Mouse (Mus musculus) ovary, postnatal 36 days (tissue): ENCODE results near the gene Diras2.

Experiments
- DNase-seq: peaks from one replicate; pipeline ENCODE4 v3.0.0; 2022; ENCODE audit warnings: low spot score, mixed read lengths

The Diras2 gene

GRCm38 (mm10) chr13:52531121-52531520, at the start of gene Diras2:
TSS of gene Diras2 (minus strand) at chr13:52531279.
- DNase-seq: no peak

GRCm38 (mm10) chr13:52578776-52579175, 47.7 kb upstream of the Diras2 start:
- no peak for DNase-seq

DNA sequence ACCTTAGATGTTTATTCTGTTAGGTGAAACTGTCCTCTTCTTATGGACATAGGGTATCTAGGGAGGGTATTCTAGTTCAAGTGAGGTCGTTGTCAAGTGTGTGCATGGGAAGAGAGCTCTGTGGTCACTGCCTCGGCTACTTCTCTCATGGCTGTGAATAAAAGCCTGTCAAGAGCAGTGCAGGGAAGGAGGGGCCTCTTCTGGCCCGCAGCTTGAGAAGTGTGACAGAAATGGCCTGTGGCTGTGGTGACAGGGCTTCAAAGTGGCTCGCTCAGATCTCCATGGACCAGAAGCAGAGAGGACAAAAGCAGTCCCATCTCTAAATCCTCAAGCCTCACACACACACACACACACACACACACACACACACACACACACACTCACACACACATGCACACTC, 46.9 kb upstream of the Diras2 start:
- DNase-seq: no peak

GRCm38 (mm10) chr13:52577326-52577920, 46.3 kb upstream of the Diras2 start:
- DNase-seq: no peak

GRCm38 (mm10) chr13:52576841-52577240, 45.8 kb upstream of the Diras2 start:
- no peak for DNase-seq

- DNase-seq: no peak
Observed at GRCm38 (mm10) chr13:52576021-52576614, 45.0 kb upstream of the Diras2 start.

DNA sequence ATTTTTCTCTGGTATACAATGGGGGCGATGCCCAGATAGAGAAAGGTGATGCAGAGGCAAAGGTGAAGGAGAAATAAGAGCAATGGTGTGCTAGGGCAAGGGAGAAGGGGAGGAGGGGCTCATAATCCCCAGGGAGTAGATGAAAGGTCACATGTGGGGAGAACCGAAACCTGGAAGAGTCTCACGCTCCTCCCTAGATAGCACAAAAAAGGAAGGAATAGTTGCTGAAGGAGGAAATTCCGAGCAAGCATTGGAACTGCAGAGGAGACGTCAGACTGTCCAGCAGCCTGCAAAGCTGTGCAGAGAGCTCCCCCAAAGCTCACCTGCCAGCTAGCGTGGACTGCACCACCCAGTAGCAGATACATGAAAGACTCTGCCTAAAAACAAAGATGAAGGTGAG, 44.4 kb upstream of the Diras2 start:
- DNase-seq: no peak

- no peak for DNase-seq
Observed at GRCm38 (mm10) chr13:52574311-52574710, 43.2 kb upstream of the Diras2 start.

DNA sequence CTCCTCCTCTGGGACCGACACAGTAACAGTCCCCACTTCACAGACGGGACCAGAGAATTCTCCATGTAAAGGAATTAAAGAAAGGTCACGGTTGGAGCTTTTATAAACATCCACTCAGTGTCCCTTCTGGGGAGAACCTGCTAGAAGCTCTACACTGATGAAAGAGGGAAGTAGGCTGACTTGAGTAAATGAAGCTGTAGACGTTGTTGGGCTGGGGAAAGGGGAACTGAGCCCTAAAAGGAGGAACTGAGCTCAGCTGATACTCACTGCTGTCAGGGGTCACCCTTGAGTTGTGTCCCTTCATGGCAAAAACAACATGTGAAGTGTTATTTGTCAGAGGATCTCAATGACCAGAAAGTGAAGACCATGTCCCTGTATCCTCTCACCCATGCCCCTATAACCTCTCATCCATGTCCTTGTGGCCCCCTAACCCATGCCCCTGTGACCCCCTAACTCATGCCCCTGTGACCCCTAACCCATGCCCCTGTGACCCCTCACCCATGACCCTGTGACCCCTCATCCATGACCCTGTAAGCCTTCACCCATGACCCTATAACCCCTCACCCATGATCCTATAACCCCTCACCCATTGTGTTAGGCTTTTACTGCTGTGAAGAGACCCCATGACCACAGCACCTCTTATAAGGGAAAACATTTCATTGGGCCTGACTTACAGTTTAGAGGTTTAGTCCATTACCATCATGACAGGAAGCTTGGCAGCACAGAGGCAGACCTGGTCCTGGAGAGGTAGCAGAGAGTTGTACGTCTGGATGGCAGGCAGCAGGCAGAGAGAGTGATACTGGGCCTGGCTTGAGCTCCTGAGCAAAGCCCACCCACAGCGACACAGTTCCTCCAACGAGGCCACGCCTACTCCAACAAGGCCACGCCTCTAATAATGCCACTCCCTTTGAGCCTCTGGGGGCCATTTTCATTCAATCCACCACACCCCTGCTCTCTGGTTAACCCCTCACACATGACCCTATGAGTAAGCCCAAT, 41.7 kb upstream of the Diras2 start:
- DNase-seq: no peak

DNA sequence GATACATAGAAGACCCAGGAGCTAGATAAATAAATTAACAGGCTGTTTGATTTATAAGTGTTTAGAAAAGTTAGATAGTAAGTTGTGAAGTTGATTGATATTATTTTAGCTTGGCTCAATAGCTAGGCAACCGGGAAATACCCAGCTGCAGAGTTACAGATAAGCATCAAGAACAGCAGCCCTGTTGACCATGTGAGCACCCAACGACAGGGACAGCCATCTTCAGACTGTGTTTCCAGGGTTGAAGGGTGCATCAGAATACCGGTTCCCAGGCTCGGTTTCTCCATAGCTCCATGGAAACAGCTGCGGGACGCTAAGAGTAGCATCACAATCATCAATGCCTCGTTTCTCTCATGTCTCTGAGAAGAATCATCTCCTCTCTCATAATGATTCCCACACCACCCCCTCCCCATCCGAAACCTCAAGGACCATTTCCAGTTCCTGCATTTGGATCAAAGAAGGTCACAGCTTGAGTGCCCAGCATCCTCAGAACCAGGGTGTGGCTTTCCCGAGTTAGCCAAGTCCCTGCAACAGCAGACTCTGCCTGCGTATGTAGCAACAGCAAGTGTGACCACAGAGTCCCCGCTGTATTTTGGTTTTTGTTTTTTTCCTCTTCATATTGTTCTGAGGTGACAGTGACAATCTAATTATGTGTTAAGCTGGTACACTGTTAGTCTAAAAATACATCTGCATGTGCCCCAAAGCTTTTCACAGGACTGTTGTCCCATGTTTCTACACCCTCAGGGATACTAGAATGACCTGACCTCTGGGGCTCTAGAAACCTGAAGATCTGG, 40.7 kb upstream of the Diras2 start:
- no peak for DNase-seq

DNA sequence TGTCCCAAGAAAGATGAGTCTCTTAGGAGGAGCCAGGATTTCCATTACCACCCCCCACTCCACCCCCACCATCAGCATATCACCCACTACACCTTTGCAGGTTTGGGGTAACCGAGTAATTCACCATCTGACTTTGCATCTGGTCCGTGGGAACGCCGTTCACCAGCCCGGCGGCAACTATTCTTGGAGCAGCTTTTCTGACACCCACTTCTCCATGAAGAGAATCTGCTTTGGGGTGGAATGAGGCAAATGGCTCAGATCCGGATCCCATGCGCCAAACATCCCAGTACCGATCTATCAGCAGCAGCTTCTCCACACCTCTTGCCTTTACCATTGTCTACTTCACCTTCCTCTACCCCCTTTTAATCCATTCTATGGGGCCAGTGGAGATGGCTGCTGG, 39.2 kb upstream of the Diras2 start:
- no peak for DNase-seq

DNA sequence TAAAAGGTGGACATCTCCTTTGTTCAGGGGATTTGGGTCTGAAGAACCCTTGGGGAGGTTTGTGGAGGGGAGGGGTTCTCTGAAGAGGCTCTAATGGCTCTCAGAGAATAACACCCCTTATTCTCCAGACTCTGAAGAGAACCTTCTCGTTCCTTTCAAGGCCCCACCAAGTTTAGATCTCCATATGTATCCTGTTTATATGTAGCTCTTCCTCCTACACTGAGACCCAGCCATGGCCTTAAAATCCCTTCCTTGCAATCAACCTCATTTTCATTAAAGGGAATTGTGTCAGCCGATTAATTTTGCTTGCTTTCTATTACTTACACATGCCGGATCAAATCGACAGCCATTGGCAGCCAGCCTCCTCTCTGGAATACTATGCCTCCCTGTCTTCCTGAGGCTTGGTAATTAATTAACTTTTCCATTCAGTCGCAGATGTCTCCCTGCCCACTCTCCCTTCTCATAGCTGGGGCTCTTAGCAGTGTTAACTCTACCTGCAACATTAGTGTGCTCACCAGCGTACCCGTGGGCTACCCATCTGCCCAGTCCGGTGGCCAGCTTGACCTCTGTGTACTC, 38.2 kb upstream of the Diras2 start:
- DNase-seq: no peak

- DNase-seq: no peak
Observed at GRCm38 (mm10) chr13:52566777-52567176, 35.7 kb upstream of the Diras2 start.

DNA sequence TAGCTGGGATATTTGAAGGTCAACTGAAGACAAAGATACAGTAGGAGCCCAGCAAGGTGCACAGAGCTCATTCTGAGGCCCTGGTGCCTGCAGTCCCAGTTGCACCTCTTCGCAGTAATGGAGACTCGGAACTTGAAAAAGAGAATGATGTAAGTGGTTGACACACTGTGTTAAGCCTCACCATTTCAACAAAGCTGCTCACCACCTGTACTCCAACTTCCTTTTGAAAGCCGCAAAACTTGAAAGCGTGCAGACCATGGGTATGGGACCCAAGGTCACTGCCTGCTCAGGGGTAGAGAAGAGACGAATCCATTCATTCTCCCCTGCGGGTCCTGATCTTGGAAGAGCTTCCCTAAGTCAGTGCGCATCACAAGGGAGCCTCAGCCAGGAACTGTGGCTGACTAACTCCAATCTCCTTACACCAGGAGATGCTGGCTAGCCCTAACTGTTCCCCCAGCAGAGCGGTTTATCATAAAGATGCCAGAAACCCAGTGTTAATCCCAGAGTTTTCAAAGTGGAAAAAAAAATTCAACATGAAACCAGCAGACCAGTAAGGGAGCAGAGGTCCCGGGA, 35.2 kb upstream of the Diras2 start:
- DNase-seq: no peak

- no peak for DNase-seq
Observed at GRCm38 (mm10) chr13:52565103-52565739, 34.1 kb upstream of the Diras2 start.

GRCm38 (mm10) chr13:52562166-52562571, 31.1 kb upstream of the Diras2 start:
- DNase-seq: no peak

DNA sequence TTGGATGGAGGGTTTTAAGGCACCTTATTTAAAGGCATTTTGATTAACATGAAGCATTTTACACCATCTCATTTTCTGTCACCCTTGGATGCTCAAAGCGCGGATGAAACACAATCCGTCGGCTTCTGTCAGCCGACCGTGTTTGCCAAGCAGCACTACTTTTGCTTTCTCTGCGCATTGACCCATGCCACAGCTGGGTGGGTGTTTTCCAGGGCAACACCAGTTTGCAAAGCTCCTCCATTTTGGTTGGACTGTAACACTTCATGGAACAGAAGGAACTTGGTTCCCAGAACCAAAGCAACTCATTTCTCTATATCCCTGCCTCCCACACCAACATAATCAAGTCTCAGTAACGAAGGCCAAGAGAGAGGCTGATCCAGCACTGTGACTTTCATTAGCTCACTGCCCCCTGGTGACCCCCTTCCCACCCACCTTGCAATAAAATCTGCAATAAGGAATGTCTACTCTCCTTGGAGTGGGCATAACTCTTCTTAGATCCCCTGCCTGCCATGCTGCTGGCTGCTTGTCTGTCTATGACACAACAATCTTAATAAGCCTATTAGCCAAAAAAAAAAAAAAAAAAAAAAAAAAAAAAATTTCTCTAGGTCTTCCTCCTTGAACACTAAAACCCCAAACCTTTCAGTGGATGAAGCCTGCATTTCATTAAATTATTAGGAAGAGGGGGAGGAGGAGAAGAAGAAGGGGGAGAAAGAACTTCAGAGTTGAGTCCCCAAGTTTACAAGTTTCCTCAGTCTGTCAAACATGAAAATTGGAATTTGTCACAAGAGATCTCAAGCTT, 30.5 kb upstream of the Diras2 start:
- DNase-seq: no peak

DNA sequence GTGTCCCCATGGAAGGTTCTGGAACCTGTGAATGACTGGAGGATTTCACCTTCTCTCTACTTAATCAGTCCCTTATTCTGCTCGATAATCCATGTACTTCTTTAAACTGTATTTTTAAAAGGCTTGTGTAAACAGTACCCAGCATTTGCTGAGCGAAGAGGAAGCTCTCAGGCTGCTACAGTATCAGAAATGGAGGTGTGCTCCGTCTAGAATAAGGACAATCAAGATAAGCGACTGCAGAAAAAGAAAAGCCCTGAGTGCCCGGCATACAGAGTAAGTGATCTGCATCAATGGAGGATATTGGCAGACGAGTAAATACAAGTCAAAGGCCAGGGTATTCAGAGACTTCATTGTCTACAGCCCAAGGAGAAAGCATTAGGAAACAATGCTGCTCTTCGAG, 26.3 kb upstream of the Diras2 start:
- no peak for DNase-seq

DNA sequence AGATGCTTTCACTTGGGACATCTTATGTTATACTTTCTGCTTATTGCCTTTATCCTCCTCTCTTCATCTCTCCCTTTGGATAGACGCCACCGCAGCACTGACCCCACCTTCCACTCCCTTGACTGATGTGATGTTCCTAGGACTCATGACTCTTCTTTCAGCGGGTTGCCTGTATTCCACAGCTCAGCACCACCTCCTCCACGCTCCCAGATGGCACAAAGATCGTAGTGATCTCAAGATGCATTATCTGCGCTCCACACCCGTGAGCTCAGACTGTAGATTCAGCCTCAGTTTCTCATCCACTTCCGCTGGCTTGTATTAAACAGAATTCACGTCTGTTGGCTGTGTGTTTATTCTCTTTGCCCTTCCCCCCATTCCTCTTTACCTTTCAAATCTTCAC, 23.6 kb upstream of the Diras2 start:
- DNase-seq: no peak

DNA sequence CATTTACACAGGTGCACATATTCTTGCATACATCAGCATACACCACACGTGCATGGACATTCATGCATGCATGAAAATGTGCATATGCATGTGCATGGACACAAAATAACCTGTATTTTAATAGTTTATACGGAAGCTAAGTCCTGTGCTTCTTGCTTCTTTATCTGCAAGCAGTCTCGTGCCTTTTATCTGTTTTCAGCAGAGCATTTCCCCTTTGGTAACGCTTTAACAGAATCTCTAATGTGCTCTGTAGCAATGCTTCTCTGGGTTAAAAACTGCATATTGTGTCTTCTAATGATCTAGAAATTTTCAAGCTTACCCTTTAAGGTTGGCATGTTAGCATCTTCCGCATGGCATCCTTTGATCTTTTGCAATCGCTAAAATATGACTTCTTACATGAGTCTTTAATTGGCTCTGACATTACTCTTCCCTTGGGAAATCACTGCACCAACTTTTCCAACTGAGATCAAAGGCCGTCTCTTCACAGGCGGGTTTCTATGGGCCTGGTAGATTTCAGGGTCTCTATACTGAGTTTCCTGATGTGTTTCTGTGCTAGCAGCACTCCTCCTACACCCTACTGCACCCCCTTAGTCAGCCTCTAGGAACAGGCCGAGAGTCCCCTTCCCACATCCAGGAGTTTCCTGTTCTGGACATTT, 21.9 kb upstream of the Diras2 start:
- DNase-seq: no peak
